Mouse (Mus musculus): ENCODE measurements around the gene Rag1.

The Rag1 gene

GRCm38 (mm10) chr2:101591356-101591755, 57.9 kb downstream of the Rag1 start:
- DNase-seq (ENCODE audit: low spot score in 2 of 2): no peak

Measured in left cerebral cortex, adult 9 months (tissue).